Mouse (Mus musculus): ENCODE measurements around the gene Mcat. TPM values are rescaled to one million over a fixed set of nuclear protein-coding genes. Genes with fewer than 3 reads are reported as not detected.
A peak's percentile ranks its signal among the peaks of the same experiment; 100 is the strongest.

Mcat gene
- total RNA-seq, 2 experiments from 2014 or later, result 45.0 to 47.3 TPM

DNA sequence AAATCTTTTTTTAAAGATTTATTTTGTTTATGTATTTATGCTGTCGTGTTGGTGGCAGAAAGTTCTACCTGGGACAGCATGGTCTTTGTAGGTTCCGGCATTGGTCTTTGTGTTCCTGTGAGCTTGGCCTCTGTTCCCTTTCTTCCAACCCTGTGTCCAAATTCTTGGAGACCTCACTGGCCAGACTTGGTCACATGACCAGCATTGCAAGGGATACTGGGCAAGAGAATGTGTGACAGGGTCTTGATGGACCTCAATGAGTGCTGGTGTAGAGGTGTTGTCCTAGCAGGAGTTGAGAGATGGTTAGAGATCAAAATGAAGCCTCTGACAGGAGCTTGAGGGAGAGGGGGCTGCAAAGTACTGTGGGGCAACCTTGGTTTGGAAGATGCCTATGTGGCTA, 24.7 kb downstream of the Mcat start:
- no peak for DNase-seq

DNA sequence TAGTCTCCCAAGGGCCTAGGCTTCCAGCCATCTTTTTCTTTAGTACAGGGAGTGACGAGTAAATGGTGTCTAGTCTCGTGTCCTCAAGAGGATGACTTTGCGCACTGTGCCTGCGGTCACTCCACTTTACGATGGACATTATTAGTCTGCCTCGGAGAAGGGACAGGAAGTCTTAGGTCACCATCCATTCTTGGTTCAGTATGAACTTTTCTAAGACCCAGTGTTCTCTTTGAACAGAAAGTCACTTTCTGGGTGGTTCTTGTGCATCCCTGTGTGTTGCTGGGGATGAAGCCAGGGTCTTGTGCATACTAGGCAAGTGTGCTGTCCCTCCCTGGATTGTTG, 27.7 kb downstream of the Mcat start:
- no peak for DNase-seq

DNA sequence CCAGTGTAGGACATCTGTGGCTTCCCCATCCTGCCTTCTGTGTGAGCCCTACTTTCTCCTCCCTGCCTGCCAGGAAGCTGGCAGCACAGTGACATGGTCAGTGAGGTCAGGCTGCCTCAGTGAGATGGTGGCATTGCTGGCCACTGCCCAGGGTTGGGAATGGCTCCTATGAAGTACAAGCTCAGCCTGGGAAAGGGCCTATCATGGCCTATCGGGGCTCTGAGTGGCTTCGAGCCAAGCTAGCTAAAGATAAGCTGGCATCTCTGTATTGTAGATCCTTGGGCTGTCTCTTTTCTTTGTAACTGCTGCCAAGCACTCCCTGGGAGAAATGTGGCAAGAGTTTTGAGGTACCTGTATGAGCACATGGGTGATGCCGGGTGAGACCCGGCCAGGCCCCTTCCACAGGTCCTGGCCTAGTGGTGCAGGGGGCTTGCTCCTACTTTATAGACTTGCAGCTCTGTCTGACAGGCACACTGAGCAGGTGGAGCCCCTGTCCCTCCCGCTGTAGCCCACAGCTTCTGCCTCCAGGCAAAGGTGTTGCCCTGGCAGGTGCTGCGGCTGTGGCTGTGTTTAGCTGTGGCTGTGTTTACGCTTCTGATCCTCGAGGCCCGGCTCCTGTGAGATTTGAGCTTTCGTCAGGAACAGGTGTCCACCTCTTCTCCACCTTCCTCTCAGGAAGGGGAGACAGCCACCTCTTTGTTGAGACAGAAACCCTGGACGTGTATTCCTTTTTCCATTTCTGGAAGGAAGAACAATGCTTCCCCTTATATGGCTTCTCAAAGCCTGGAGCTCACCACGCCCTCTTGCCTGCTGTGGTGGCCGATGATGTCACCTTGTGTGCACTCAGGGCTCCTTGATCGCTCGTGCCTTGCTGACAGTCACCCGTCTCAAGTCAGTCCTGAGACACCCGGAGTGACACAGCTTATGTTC, 28.4 kb downstream of the Mcat start:
- DNase-seq, result peak; percentile 43 to 52

GRCm38 (mm10) chr15:83532606-83533005, 31.0 kb downstream of the Mcat start:
- DNase-seq, result no peak

- no peak for DNase-seq
Observed at GRCm38 (mm10) chr15:83531961-83532469, 31.6 kb downstream of the Mcat start.

- peak; percentile 34 to 43 for DNase-seq
Observed at GRCm38 (mm10) chr15:83530688-83531087, 32.9 kb downstream of the Mcat start.

- DNase-seq, result peak; percentile 66 to 81
Observed at GRCm38 (mm10) chr15:83530233-83530632, 33.4 kb downstream of the Mcat start.

DNA sequence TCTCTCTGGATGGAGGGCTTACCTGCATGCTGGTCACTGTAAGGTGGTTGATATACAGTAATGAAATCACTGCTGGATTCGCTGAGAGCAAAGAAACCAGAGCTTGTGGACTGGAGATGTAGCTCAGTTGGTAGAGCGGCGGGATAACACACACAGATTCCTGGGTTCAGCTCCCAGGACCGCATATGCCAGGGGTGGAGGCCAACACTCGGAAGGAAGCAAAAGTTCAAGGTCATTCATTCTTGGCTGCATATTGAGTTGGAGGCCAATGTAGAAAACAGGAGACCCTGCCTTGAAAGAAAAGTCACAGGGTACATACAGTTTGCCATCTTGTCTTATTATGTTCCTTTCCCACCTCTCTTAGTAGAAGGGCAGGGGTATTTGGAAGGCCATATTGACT, 33.8 kb downstream of the Mcat start:
- DNase-seq, result peak; percentile 64 to 72

DNA sequence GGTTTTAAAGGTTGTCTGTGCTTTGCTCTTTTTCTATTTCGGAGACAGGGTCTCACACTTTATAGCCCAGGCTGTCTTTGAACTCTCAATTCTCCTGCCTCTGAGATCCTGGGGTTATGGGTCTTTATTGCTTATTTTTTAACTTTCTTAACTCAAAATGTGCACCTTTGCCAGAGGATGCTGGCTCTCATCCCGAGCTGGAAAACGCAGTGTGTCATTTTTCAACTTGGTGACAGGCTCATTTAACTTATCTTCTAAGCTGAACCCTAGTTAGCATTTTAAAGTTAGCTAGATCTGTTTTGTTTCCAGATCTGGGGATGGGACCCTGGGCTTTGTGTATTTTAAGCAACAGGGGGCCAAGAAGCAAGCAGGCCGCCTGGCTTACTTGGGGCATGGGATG, 34.7 kb downstream of the Mcat start:
- no peak for DNase-seq

DNA sequence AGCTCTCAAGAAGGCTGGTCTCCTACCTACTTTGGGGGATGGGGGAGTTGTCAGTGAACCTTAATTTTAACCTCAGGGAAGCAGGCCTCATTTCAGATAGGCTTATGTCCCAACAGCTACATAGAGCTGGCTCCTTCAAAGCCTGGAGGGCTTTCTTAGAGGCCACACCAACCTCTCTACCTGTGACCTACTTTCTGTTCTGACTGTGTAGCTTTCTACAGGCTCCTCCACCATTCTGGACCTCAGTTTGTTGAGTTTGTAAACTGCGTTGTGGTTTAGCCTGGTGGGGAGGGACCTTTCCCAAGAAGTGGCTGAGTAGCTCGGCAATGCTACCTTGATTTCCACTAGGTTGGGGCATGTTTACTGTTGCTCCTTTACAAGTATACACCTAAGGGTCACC, 35.8 kb downstream of the Mcat start:
- DNase-seq, result no peak

DNA sequence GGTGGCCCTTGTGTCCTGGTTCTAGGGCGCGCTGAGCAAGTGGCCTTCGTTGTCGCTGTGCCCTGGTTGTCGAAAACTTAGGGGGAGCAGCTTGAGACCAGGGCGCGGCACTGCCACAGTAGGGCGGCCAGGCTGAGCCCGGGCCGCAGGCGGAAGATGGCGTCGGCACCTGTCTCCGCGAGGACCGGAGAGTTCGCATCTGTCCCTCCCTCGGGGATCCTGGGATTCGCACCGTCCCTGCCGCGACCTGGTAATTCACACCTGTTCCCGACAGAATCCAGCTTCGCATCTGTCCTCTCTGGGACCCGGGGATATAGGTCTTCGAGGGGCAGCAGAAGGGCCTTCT, 36.5 kb downstream of the Mcat start:
- peak in 1 of 2 experiments; percentile 33 for DNase-seq

DNA sequence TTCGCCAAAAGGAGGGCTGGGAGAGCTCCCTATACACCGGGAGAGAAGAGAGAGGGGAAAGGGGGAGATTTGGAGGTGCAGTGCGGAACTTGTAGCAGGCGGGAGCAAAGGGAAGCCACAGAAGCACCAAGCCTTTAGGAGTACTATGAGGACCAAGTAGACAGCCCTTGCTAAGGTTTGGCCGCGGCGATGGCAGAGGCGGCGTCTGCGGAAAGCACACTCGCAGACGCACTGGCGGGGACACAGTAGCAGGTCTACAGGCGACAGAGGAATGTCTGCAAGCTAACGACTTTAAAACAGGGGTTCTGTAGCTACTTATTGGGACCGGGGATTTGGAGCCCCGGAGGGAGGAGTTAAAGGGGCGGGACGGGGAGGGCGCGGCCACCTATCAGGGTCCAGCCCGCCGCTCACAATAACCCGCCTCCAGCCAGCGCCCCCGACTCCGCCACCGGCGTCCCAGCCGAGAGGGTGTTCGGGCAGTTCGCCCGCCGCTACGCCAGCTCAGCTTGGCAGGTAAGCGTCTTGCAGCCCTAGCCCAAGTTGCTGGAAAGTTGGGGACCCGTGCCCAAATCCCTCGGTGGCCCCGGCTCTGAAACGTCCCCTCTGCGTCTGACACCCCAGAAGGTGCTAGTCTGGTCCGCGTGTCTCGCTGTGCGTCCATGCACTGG, 37.0 kb downstream of the Mcat start, which contains the start of gene Bik:
TSS of gene Bik (plus strand) at position 439 of the 668 bp plus-strand sequence.
- DNase-seq, result peak; percentile 81

DNA sequence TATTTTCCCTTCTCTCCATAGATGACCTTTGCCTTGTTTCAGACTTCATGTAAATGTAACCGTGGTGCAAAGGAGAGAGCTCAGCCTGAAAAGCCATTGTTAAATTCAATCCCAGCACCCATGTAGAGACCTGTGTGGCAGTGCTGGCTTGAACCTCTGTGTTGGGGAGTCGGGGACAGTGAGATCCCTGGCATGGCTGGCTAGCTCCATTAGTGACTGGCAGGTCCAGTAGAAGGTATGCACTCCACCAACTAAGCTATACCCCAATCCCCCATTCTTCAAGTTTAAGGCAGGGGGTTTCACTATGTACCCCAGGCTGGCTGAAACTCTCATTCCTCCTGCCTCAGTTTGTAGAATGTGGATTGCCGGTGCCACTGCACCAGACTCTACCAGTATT, 39.3 kb downstream of the Mcat start:
- no peak for DNase-seq

DNA sequence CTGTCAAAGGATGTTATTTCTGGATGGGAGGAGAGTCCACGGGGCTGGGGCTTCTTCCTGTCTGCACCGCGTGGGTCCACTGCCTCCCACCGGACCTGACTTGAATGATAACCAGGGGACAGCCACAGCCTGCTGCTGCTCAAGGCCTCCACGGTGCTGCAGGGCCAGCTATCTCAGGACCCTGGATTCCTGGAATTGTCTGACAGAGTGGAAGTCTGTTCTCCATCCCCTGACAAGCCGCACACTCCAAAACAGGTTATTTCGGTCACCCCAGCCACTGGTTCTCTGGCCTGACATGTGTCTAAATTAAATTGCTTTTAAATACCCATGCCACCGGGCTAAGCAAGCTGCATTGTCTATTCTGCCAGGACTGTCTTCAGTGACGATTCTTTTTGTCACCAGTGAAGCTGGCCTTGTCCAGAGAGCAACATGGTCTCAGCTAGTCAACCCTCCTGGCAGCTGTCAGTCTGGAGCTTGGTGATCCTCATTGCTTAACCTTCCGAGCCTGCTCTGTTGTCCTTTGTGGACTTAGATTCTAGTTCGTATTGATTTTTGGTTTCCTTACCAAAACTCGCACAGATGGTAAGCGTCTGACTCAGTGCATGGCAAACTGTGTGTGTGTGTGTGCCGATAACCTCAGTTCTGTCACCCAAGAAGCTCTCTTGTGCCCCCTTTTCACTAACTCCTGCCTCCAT, 39.8 kb downstream of the Mcat start:
- DNase-seq, result peak; percentile 57 to 65

GRCm38 (mm10) chr15:83523196-83523595, 40.4 kb downstream of the Mcat start:
- peak; percentile 60 to 62 for DNase-seq

DNA sequence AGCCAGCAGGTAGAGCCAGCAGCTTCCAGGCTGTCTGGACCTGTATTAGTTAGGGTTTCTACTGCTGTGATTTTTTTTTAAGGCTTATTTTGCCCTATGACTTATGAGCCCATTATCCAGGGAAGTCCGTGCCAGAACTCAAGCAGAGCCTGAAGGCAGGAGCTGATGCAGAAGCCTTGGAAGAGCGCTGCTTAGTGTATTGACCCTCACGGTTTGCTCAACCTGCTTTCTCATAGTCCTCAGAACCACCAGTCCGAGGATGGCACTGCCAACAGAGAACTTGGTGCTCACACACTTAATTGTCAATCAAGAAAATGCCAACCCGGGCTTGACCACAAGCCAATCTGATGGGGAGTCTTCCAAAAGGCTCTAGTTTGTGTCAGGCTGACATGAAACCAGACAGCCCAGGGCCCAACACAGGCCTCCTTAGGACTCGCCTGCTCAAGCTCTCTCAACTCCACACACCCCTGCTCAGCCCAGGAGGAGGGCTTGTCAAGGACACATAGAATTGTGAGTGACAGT, 42.7 kb downstream of the Mcat start:
- DNase-seq, result no peak

DNA sequence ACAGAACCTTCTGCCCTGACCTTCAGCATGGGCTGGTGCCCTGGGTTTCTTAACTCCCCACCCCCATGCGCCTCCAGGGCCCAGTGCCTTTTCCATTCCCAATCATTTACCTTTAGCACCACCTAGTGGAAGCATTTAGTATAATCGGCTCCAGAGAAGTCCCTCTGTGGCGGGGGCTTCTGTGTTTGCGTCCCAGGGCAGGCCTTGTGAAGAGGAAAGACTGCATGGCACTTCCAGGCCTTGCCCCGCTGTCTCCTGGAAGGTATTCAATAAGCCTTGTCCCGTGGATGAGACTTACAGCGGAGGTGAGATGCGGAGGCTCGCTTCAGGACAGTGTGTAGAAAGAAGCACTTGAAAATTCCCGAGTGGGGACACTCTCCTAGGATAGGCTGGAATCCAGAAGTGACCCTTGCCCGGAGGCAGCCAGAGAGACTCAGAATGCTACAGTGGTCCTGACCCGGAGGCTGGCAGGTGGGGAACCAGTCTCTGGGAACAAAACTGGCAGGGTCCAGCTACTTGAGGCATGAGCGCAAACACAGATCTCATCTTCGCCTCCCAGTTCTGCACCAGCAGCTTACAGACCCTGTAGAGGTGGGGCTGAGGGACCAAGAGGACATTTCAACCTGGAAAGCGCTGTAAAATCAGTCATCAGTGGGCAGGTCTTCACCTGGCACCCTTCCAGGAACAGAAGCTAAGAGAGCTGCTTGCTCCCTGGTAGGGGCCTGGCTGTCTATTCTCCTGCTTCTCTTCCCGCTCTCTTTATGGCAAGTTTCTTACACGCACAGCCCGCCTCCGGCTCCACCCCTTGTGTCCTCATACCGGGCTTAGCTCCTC, 45.2 kb downstream of the Mcat start:
- peak; percentile 75 to 87 for DNase-seq

DNA sequence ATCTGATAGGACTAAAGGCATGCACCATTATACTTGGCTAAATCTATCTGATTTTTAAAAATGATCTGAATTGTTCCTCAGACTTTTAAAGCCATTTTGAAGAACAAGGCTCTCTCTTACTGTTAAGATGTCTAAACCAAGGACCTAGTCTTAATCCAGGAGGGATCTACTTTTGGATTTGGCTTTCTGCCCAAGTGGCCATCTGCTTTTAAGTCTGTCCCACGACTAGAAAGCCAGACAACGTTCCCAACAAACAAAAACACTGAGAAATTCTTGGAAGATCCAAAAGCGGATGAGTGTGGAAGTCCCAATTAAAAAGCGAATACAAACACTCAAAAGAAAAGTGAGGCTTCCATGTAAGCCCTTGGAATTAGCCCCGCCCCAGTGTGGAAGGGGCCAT, 48.6 kb downstream of the Mcat start:
- no peak for DNase-seq

DNA sequence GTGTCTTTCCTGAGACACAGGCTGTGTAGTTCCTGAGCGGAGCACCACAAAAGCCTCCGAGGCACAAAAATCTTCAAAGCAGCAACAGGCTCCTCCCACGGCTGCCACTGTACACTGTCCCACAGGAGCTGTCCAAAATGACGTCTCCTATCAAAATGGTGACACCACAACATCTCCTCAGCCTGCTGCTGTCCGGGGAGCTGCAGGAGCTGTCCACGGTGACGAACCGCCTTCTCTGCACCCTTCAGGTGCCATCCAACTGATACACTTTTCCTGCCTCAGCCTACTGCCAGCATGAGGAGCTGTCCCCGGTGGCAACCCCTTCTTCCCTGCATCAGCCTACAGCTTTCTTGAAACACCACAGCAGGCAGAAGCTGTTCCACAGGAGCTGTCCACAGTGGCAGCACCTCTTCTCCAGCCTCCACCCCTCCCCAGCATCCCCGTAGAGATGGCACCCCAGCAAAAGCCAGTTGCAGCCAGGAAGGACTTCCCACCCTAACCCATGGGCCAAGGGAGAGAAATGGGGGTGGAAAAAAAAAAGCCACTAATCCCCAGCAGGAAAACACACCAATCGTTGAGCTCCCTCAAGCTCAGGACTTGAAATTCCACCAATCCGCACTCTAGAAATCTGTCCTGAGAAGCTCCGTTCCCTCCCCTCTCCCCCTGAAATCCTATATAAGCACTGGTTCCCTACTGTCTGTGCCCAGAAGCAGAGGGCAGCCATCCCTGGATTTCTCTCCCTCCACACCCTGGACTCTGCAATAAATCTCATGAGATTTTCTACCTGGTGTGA, 50.9 kb downstream of the Mcat start:
- no peak for DNase-seq

- DNase-seq, result peak; percentile 97 to 98
Observed at GRCm38 (mm10) chr15:83510805-83511405, 52.7 kb downstream of the Mcat start, which contains the start of gene Ttll1. Ttll1 (minus strand) TSS chr15:83510893.
